Mouse (Mus musculus): ENCODE results near the gene Ttbk2. TPM values are rescaled to one million over a fixed set of nuclear protein-coding genes. Genes with fewer than 3 reads are reported as not detected.

Gene Ttbk2
- polyA plus RNA-seq, 1 experiment from 2014 or later: 11.2 TPM

- Histone ChIP-seq H3K4me3 (ENCODE audit: low read depth, low read length) (no peak overlapping the region), H3K36me3 (ENCODE audit: control insufficient read depth, insufficient read depth, low read length) (no peaks in the 10 kb centered on the region; the same call in 1 of the 2 replicates), H3K4me1 (replicated peaks; ENCODE audit: control insufficient read depth, insufficient read depth, low read length) (no peaks in the 10 kb centered on the region), H3K27ac (ENCODE audit: low read depth, low read length) (no peak overlapping the region), H3K4me2 (ENCODE audit: low read depth, low read length, severe bottlenecking) (no peak overlapping the region), H3K27me3 (ENCODE audit: control insufficient read depth, insufficient read depth, low read length) (no peaks in the 10 kb centered on the region), H3K9ac (ENCODE audit: low read length) (no peak overlapping the region), H3K9me3 (ENCODE audit: control insufficient read depth, low read length) (no peaks in the 10 kb centered on the region)
- ATAC-seq (replicated peaks; ENCODE audit: low FRiP score): no peak
- no peak for DNase-seq (ENCODE audit: low spot score)
- WGBS: 94% methylated on average over 3 of the region's 3 CpGs
Measured at GRCm38 (mm10) chr2:120710154-120710553, 140.2 kb downstream of the Ttbk2 start.

GRCm38 (mm10) chr2:120707041-120707440 is 143.4 kb downstream of the Ttbk2 start:
- H3K9me3 ChIP-seq (ENCODE audit: control insufficient read depth, low read length): no peaks in the 10 kb centered on the region
- H3K4me2 ChIP-seq (ENCODE audit: low read depth, low read length, severe bottlenecking): no peak overlapping the region
- DNase-seq (ENCODE audit: low spot score) (no peak), ATAC-seq (replicated peaks; ENCODE audit: low FRiP score) (no peak)
- H3K27ac ChIP-seq (ENCODE audit: low read depth, low read length): no peak overlapping the region
- no peak overlapping the region for H3K9ac ChIP-seq (ENCODE audit: low read length)
- H3K36me3 ChIP-seq (ENCODE audit: control insufficient read depth, insufficient read depth, low read length): no peaks in the 10 kb centered on the region
- no peak overlapping the region for H3K4me3 ChIP-seq (ENCODE audit: low read depth, low read length)
- H3K27me3 ChIP-seq (ENCODE audit: control insufficient read depth, insufficient read depth, low read length): no peaks in the 10 kb centered on the region
- no peaks in the 10 kb centered on the region for H3K4me1 ChIP-seq (replicated peaks; ENCODE audit: control insufficient read depth, insufficient read depth, low read length)

DNA sequence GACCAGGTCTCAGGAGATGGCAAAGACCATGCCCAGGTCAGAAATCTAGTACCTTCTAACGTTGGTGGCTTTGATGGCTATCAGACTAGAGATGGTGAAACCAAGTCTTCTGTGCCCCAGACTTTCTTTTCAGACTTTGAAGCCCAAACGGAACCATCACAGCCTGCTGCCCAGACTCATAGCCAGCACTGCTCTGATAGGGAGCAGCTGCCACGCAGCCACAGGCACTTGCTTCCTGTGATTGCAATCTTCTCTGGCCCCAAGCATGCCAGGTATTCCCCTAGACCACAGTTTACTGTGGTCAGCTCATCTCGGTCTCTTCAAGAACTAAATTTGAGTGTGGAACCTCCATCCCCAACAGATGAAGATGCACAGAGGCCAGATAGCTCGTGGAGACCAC is 147.7 kb downstream of the Ttbk2 start:
- H3K9me3 ChIP-seq (ENCODE audit: control insufficient read depth, low read length): no peaks in the 10 kb centered on the region
- H3K4me1 ChIP-seq (replicated peaks; ENCODE audit: control insufficient read depth, insufficient read depth, low read length): no peaks in the 10 kb centered on the region

DNA sequence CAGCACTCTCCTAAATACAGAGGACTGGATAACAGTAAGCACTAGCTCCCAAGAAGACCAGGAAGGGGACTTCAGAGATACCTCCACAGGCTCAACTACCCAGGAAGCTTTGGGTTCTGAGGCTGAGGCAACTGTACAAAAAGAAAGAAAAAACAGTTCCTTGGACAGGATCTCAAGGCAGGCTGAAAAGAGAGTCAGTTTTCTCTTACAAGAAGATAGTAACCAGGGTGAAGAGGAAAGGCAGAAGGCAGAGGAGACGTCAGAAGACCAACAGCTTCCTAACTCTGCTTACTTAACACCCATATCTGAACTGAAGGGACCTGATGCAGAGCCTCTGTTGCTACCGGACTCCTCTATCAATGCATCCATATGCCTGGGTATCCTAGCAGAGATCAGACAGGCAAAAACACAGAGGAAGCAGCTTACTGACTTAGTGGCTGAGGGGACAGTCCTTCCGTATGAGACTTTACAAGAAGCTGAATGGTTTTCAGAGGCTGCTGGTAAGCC is 150.0 kb downstream of the Ttbk2 start:
- WGBS: 83% methylated on average over 3 of the region's 3 CpGs
- no peak overlapping the region for H3K27ac ChIP-seq (ENCODE audit: low read depth, low read length)
- no peak overlapping the region for H3K4me3 ChIP-seq (ENCODE audit: low read depth, low read length)
- ATAC-seq (replicated peaks; ENCODE audit: low FRiP score): no peak
- no peaks in the 10 kb centered on the region for H3K9me3 ChIP-seq (ENCODE audit: control insufficient read depth, low read length)
- no peaks in the 10 kb centered on the region for H3K27me3 ChIP-seq (ENCODE audit: control insufficient read depth, insufficient read depth, low read length)
- H3K36me3 ChIP-seq (ENCODE audit: control insufficient read depth, insufficient read depth, low read length): no peaks in the 10 kb centered on the region; the same call in 1 of the 2 replicates
- no peak overlapping the region for H3K9ac ChIP-seq (ENCODE audit: low read length)
- DNase-seq (ENCODE audit: low spot score): no peak
- H3K4me1 ChIP-seq (replicated peaks; ENCODE audit: control insufficient read depth, insufficient read depth, low read length): no peaks in the 10 kb centered on the region
- no peak overlapping the region for H3K4me2 ChIP-seq (ENCODE audit: low read depth, low read length, severe bottlenecking)

More for the DNA sequence above, 147.7 kb downstream of the Ttbk2 start:
- no peak for ATAC-seq (replicated peaks; ENCODE audit: low FRiP score)
- WGBS: 73% methylated on average over 5 of the region's 5 CpGs
- H3K4me2 ChIP-seq (ENCODE audit: low read depth, low read length, severe bottlenecking): no peak overlapping the region
- no peaks in the 10 kb centered on the region for H3K27me3 ChIP-seq (ENCODE audit: control insufficient read depth, insufficient read depth, low read length)
- no peak overlapping the region for H3K4me3 ChIP-seq (ENCODE audit: low read depth, low read length)
- no peak overlapping the region for H3K27ac ChIP-seq (ENCODE audit: low read depth, low read length)
- DNase-seq (ENCODE audit: low spot score): no peak
- H3K36me3 ChIP-seq (ENCODE audit: control insufficient read depth, insufficient read depth, low read length): no peaks in the 10 kb centered on the region
- H3K9ac ChIP-seq (ENCODE audit: low read length): no peak overlapping the region

- no peaks in the 10 kb centered on the region for H3K9me3 ChIP-seq (ENCODE audit: control insufficient read depth, low read length)
- no peak for DNase-seq (ENCODE audit: low spot score)
- H3K36me3 ChIP-seq (ENCODE audit: control insufficient read depth, insufficient read depth, low read length): no peaks in the 10 kb centered on the region; the same call in 1 of the 2 replicates
- H3K4me1 ChIP-seq (replicated peaks; ENCODE audit: control insufficient read depth, insufficient read depth, low read length): no peaks in the 10 kb centered on the region
- no peaks in the 10 kb centered on the region for H3K27me3 ChIP-seq (ENCODE audit: control insufficient read depth, insufficient read depth, low read length)
- H3K4me3 ChIP-seq (ENCODE audit: low read depth, low read length): no peak overlapping the region
- ATAC-seq (replicated peaks; ENCODE audit: low FRiP score): no peak
- H3K4me2 ChIP-seq (ENCODE audit: low read depth, low read length, severe bottlenecking): no peak overlapping the region
- WGBS: 90% methylated on average over 5 of the region's 5 CpGs
- no peak overlapping the region for H3K27ac ChIP-seq (ENCODE audit: low read depth, low read length)
- H3K9ac ChIP-seq (ENCODE audit: low read length): no peak overlapping the region
Measured at GRCm38 (mm10) chr2:120697767-120698166, 152.6 kb downstream of the Ttbk2 start.

Other genes starting within 250 kb of the Ttbk2 start
- gene Haus2, start 241.2 kb downstream of the Ttbk2 start, polyA plus RNA-seq (2014; fragmentation: Nextera tagmentation; extraction: Ambion mirVana): 40.7 and 43.2 TPM in 2 replicates
- 35.3 and 35.7 TPM in 2 replicates for gene Lrrc57, start 241.1 kb downstream of the Ttbk2 start, polyA plus RNA-seq (2014; fragmentation: Nextera tagmentation; extraction: Ambion mirVana)
- gene Stard9, start 221.5 kb downstream of the Ttbk2 start, polyA plus RNA-seq (2014; fragmentation: Nextera tagmentation; extraction: Ambion mirVana): 3.9 and 5.4 TPM in 2 replicates
- 7.8 and 11.9 TPM in 2 replicates for gene Cdan1, start 476 bp downstream of the Ttbk2 start, polyA plus RNA-seq (2014; fragmentation: Nextera tagmentation; extraction: Ambion mirVana)
- gene Ubr1, start 120.1 kb upstream of the Ttbk2 start, polyA plus RNA-seq (2014; fragmentation: Nextera tagmentation; extraction: Ambion mirVana): 25.1 TPM in 2 replicates
- gene Tmem62, start 126.4 kb upstream of the Ttbk2 start, polyA plus RNA-seq (2014; fragmentation: Nextera tagmentation; extraction: Ambion mirVana): 3.4 and 4.9 TPM in 2 replicates
- gene Ccndbp1, start 157.8 kb upstream of the Ttbk2 start, polyA plus RNA-seq (2014; fragmentation: Nextera tagmentation; extraction: Ambion mirVana): 37.0 and 43.3 TPM in 2 replicates
- gene Epb42, start 186.5 kb upstream of the Ttbk2 start, polyA plus RNA-seq (2014; fragmentation: Nextera tagmentation; extraction: Ambion mirVana): 7.6 and 8.4 TPM in 2 replicates
- not detected in 2 replicates for gene Tgm5, start 235.2 kb upstream of the Ttbk2 start, polyA plus RNA-seq (2014; fragmentation: Nextera tagmentation; extraction: Ambion mirVana)